Mouse (Mus musculus): ENCODE data around the gene 1700056E22Rik. TPM values are rescaled to one million over a fixed set of nuclear protein-coding genes. Genes with fewer than 3 reads are reported as not detected.

1700056E22Rik gene
- 2.4 TPM in 2 replicates for polyA plus RNA-seq (2015; fragmentation: Nextera tagmentation; extraction: Ambion mirVana)

DNA sequence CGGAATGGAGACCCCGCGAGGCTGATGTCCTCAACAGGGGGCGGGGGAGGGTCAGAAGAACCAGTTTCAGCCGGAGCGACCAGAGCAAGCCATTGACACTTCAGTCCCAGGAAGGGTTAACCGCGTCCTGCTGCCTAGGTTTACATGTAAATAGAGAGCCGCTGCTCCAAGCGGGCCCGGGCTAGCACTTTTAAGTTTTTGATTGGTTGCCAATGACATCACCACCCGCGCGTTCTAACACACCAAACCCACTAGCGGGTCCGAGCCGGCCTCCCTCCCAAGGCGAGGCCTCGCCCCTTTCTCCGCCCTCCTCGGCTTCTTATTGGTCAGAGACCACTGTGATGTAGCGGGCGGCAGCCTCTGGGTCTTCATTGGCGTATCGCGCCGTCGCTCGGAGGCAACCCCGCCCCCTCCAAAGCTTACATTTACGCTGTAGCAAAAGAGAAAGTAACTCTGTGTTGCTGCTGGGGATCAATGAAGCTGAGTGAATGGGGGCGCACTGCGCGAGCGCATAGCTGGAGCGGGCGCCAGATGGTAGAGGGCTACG lies at the start of gene 1700056E22Rik:
1700056E22Rik (minus strand) TSS at position 291 of the 547 bp plus-strand sequence.
- WGBS: under 1% methylated on average over 38 of the region's 38 CpGs
- H3K4me3 ChIP-seq: peak within 1 kb of the TSS; percentile 85
- ATAC-seq (ENCODE audit: extremely low read depth, insufficient number of reproducible peaks, low FRiP score, low TSS enrichment): peak; percentile 98
- H3K36me3 ChIP-seq: peaks cover 22% of the 10 kb centered on the region
- peak within 1 kb of the TSS; percentile 99 for H3K27ac ChIP-seq (replicated peaks)
- peak within 1 kb of the TSS; percentile 98 for H3K9ac ChIP-seq
- H3K9me3 ChIP-seq: no peaks in the 10 kb centered on the region
- H3K4me1 ChIP-seq: peaks cover 46% of the 10 kb centered on the region
- H3K4me2 ChIP-seq: peak within 1 kb of the TSS; percentile 77
- no peaks in the 10 kb centered on the region for H3K27me3 ChIP-seq (replicated peaks)

DNA sequence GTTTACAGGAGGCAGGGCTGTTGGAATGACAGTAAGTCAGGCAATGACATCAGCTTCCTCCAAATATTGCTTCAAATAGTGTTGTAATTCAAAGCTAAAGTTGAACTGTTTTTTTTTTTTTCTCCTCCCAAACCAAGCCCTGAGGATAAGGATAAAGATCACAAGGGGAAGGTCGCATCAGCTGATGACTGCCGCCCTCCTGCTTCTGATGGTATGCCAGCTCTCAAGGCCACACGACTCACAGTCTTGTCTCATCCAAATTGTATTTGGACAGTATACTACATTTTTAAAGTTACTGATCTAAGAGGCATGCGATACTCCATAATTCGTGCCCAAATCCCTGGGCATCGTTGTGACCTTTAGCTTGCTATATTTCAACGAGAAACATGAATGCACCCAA lies 49.1 kb upstream of the 1700056E22Rik start:
- WGBS: 78% methylated on average over 7 of the region's 7 CpGs
- Histone ChIP-seq H3K4me1 (peaks cover 12% of the 10 kb centered on the region; the same call in 1 of the 2 replicates), H3K4me2 (no peak overlapping the region), H3K9ac (no peak overlapping the region), H3K27ac (replicated peaks) (no peak overlapping the region), H3K36me3 (no peaks in the 10 kb centered on the region), H3K27me3 (replicated peaks) (no peaks in the 10 kb centered on the region), H3K9me3 (no peaks in the 10 kb centered on the region), H3K4me3 (no peak overlapping the region)
- ATAC-seq (ENCODE audit: extremely low read depth, insufficient number of reproducible peaks, low FRiP score, low TSS enrichment): no peak

DNA sequence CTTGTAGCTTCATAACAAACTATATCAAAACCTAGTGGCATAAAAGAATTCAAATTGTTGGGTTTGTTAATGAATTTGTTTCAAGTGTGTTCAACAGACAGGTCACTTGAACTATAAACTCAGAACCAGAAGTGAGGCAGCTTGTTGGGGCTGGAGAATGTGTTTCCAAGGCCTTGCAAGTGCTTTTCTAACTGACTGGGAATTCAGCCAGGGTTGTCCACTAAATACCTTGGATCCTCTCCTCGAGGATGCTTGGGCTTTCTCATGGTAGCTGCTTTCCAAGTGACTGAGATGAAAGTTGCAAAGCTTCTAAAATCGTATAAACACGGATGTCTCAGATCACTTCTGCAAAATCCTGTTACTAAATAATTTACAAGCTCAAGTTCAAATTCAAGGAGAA lies 48.6 kb upstream of the 1700056E22Rik start:
- Histone ChIP-seq H3K4me2 (no peak overlapping the region), H3K27ac (replicated peaks) (no peak overlapping the region)

DNA sequence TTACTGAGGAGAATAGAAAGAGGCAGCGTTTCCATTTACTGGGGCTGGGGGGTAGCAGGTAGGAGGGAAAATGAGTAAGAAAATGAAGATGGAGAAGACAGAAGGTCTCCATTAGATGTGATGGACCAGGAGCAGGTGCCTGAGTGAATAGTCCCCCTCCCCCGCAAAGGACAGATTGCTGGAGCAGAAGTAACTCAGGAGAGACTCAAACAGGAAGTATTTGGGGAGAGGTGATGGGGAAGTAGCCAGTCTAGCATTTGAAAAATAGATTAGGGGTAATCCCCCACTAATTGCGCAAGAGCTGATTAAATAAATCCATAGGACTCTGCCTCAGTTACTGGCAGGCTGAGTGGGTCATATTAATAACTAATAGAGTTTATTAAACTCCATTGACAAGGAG lies 45.2 kb upstream of the 1700056E22Rik start:
- Histone ChIP-seq H3K9ac (no peak overlapping the region), H3K27ac (replicated peaks) (no peak overlapping the region), H3K9me3 (no peaks in the 10 kb centered on the region), H3K4me3 (no peak overlapping the region), H3K4me2 (no peak overlapping the region), H3K27me3 (replicated peaks) (no peaks in the 10 kb centered on the region), H3K36me3 (peaks cover 13% of the 10 kb centered on the region), H3K4me1 (peaks cover 30% of the 10 kb centered on the region)
- 84% methylated on average over 3 of the region's 3 CpGs for WGBS
- ATAC-seq (ENCODE audit: extremely low read depth, insufficient number of reproducible peaks, low FRiP score, low TSS enrichment): no peak

More for the DNA sequence above, 48.6 kb upstream of the 1700056E22Rik start:
- 65% methylated on average over 3 of the region's 3 CpGs for WGBS
- ATAC-seq (ENCODE audit: extremely low read depth, insufficient number of reproducible peaks, low FRiP score, low TSS enrichment): no peak
- Histone ChIP-seq H3K36me3 (no peaks in the 10 kb centered on the region), H3K27me3 (replicated peaks) (no peaks in the 10 kb centered on the region), H3K9me3 (no peaks in the 10 kb centered on the region), H3K9ac (no peak overlapping the region), H3K4me3 (no peak overlapping the region), H3K4me1 (peaks cover 12% of the 10 kb centered on the region; the same call in 1 of the 2 replicates)

DNA sequence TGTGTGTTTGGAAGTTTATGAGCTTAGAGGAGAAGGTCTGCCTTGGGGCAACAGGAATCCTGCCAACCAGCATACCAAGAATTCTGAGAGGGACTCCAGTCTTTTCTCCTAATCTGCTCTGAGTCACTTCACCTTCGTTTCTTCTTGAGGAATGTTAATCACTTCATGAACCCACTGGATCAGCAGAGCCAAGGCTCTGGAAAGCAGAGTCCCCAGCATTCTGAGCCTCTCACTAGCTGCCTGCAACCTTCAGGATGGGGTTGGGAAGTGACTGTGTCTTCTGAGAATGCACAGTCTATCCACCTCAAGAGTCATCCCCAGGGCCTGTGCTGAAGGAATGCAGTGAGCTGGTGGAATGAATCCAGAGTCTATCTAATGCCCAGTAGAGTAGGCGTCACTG lies 42.7 kb upstream of the 1700056E22Rik start:
- 22% methylated on average over 2 of the region's 2 CpGs for WGBS
- no peak for ATAC-seq (ENCODE audit: extremely low read depth, insufficient number of reproducible peaks, low FRiP score, low TSS enrichment)
- no peaks in the 10 kb centered on the region for H3K27me3 ChIP-seq (replicated peaks)
- H3K4me1 ChIP-seq: peaks cover 19% of the 10 kb centered on the region
- peaks cover 34% of the 10 kb centered on the region for H3K36me3 ChIP-seq
- H3K9me3 ChIP-seq: no peaks in the 10 kb centered on the region
- H3K9ac ChIP-seq: 0 out of 2 replicates have a peak overlapping the region, but pooled peaks have one; percentile 5
- H3K4me2 ChIP-seq: no peak overlapping the region
- no peak overlapping the region for H3K4me3 ChIP-seq
- H3K27ac ChIP-seq (replicated peaks): peak overlapping the region; percentile 54

DNA sequence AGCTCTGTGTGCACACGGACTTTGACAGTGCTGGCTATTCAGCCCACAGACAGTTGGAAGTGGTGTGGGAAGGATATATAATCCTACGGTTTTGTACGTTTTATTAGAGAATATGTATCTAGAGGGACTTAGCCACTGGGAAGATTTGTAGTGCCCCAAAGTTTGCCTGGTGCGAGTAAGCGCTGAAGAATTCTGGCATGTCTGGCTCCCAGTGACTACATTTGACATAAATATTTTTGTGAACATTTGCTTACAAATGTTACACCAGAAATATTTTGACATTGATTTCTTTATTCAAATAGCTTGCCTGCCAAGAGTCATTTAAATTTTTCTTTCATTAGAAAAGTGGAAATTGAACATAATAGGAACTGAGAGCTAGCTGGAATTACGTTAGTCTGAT lies 42.0 kb upstream of the 1700056E22Rik start:
- Histone ChIP-seq H3K4me3 (no peak overlapping the region), H3K9ac (no peak overlapping the region), H3K4me1 (peaks cover 19% of the 10 kb centered on the region), H3K27me3 (replicated peaks) (no peaks in the 10 kb centered on the region), H3K36me3 (peaks cover 41% of the 10 kb centered on the region), H3K4me2 (no peak overlapping the region), H3K9me3 (no peaks in the 10 kb centered on the region), H3K27ac (replicated peaks) (0 out of 2 replicates have a peak overlapping the region, but pooled peaks have one; percentile 28)
- WGBS: 65% methylated on average over 6 of the region's 6 CpGs
- ATAC-seq (ENCODE audit: extremely low read depth, insufficient number of reproducible peaks, low FRiP score, low TSS enrichment): no peak

DNA sequence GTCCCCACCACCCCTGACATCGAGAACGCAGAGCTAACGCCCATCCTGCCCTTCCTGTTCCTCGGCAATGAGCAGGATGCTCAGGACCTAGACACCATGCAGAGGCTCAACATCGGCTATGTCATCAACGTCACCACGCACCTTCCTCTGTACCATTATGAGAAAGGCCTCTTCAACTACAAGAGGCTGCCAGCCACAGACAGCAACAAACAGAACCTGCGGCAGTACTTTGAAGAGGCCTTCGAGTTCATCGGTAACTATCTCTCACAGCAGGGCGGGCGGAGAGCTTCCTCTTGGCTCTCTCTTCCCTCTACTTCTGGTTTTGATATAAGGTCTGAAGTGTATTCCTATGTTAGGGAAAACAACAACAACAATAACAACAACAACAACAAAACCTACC lies 34.9 kb upstream of the 1700056E22Rik start:
- ATAC-seq (ENCODE audit: extremely low read depth, insufficient number of reproducible peaks, low FRiP score, low TSS enrichment): no peak
- WGBS: 84% methylated on average over 12 of the region's 12 CpGs

DNA sequence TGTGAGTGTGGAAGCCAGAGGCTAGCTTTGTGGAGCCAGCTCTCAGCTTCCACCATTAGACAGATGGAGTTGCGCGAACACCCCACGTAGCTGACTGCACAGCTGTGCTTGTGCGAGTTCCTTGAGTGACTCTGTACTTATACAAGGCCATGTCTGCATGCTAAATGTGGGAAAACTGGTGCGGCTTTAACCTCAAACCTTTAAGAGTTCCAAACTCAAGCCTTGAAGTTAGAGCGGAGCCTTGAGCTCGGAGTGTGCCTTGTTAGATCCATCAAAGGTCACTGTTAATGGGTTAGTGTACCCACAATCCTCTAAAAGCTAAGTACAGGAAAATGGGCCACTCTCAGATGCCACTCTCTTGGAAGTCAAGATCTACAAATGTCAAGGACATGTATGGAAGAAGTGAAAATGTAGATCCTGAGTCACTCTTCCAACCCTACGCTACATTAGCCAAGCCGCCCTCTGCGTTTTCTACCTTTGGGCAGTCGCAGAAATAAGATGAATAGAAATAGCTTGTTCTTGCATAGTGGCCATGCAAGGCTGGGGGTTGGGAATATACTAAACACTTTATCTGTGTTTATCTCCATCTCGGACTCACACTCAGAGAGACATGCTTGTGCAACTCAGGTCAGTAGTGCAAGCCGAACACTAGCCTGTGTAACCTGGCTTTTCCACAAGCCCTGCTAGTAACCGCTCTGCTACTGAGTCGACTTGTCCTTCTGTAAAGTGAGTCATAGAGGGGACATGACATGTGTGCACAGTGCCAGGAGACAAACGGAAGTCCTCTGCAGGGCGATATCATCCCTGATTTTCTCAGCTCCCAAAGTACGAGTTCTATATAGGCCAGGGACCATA lies 33.8 kb upstream of the 1700056E22Rik start:
- peaks cover 40% of the 10 kb centered on the region for H3K4me1 ChIP-seq
- H3K4me2 ChIP-seq: no peak overlapping the region
- H3K9me3 ChIP-seq: no peaks in the 10 kb centered on the region
- 90% methylated on average over 18 of the region's 18 CpGs for WGBS
- H3K36me3 ChIP-seq: peaks cover 36% of the 10 kb centered on the region
- H3K9ac ChIP-seq: no peak overlapping the region
- H3K27me3 ChIP-seq (replicated peaks): no peaks in the 10 kb centered on the region
- H3K27ac ChIP-seq (replicated peaks): no peak overlapping the region
- H3K4me3 ChIP-seq: no peak overlapping the region
- ATAC-seq (ENCODE audit: extremely low read depth, insufficient number of reproducible peaks, low FRiP score, low TSS enrichment): no peak

More for the DNA sequence above, 34.9 kb upstream of the 1700056E22Rik start:
- Histone ChIP-seq H3K4me1 (peaks cover 34% of the 10 kb centered on the region), H3K27ac (replicated peaks) (no peak overlapping the region), H3K36me3 (peaks cover 47% of the 10 kb centered on the region), H3K9ac (no peak overlapping the region), H3K9me3 (no peaks in the 10 kb centered on the region), H3K4me2 (no peak overlapping the region), H3K4me3 (no peak overlapping the region), H3K27me3 (replicated peaks) (no peaks in the 10 kb centered on the region)

DNA sequence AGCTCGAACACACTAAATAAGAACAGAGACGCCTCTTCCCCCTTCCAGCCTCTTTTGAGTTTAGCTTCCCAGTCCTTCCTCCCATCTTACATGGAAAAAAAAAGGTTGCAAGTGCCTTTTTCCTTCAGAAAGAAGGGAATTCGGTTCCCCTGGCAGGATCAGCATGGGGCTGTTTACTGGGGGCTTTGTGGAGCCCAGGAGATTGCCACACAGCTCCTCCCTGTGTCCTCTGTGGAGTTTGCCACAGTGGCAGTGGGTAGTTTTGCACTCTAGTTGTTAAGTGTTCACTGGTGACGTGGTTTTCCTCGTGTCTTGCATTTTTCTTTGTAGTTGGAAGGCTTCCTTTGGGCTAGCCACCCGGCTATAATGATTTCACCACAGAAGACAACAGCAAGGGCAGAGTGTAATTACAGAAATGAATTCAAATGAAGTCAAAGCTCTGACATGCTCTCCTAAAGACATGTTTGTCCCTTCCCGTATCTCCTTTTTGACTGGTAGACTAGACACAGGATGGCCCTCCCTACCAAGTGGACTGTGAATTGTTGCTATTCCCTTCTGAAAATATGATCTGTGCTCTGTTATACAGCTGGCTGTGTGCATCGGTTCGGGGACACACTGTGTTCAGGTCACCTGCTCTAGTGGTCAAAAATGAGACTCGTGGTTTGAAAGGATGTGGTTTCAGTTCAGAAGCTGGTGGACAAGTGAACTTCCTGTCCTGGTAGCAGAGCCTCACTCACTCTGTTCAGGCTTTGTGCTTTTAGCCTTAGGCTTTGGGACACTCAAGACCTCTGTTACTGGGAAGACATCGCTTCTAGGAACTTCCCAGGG lies 32.6 kb upstream of the 1700056E22Rik start:
- Histone ChIP-seq H3K9me3 (no peaks in the 10 kb centered on the region), H3K27me3 (replicated peaks) (no peaks in the 10 kb centered on the region), H3K9ac (no peak overlapping the region), H3K4me1 (peaks cover 47% of the 10 kb centered on the region), H3K4me2 (no peak overlapping the region), H3K36me3 (peaks cover 28% of the 10 kb centered on the region), H3K27ac (replicated peaks) (0 out of 2 replicates have a peak overlapping the region, but pooled peaks have one; percentile 17), H3K4me3 (no peak overlapping the region)
- ATAC-seq (ENCODE audit: extremely low read depth, insufficient number of reproducible peaks, low FRiP score, low TSS enrichment): no peak
- 80% methylated on average over 11 of the region's 11 CpGs for WGBS

DNA sequence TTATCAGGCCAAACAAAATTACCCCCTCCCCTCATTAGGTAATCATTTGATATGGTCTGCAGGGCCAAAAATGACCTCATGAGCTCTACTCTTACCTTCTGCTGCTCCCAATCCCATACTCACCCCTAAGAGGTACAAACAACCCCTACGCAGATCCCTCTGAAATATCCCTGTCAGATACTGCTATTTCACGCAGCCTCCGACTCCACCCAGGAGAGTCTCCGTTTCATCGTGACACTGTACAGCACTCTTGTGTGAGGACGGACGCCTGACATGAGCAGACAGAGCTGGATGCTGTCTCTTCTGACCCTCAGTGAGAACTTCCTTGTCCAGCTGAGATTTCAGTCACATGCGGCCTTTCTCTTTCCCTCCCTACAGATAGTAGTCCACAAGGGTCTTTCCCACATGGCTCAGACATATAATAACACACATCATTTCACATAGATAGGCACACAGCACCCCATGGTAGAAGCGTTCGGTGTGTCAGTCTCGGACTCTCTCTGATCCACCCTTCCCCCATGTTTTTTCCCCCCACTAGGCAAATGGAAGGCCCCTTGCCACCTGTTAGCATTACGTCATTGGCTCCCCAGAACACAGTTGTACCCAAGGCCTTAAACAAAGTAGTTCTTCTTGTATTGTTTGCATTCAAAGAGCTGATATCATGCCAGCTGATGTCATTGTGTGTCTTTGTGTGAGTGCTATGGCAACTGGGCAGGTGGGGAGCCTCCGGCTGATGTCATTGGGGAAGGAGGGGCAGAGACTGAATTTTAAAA lies 31.7 kb upstream of the 1700056E22Rik start:
- Histone ChIP-seq H3K27me3 (replicated peaks) (no peaks in the 10 kb centered on the region), H3K4me3 (no peak overlapping the region), H3K9me3 (no peaks in the 10 kb centered on the region), H3K36me3 (peaks cover 19% of the 10 kb centered on the region), H3K27ac (replicated peaks) (peak overlapping the region; percentile 21; the same call in 1 of the 2 replicates), H3K4me2 (no peak overlapping the region), H3K9ac (no peak overlapping the region), H3K4me1 (peaks cover 56% of the 10 kb centered on the region)
- WGBS: 76% methylated on average over 13 of the region's 13 CpGs
- no peak for ATAC-seq (ENCODE audit: extremely low read depth, insufficient number of reproducible peaks, low FRiP score, low TSS enrichment)
